Mouse (Mus musculus) neural tube, embryonic 10.5 days (tissue): Measurements from ENCODE around the gene Hgfac.

ENCODE experiments used
- DNase-seq: peaks from one replicate; pipeline ENCODE4 v3.0.0-alpha.2; 2017; ENCODE audit warnings: low spot score; ENCODE audit errors: extremely low spot score

Gene Hgfac

DNA sequence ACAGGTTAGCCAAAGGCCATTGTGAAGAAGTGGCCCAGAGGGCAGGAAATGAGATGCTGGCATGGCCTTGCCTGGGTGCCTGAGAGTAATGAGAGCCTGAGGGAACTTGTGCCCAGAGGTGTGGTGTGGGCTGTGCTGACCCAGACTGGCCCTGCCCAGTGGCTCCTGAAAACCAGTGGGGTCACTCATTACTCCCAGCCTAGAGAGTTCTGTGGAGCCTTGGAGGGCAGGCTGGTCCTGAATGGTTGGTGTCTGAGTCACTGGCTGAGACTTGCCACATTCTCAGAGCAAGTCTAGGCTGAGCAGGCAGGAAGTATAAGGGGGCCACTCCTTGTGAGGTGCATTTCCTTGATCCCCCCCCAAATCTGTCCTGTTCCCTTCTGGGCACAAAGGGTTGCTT lies 3.9 kb upstream of the Hgfac start:
- no peak for DNase-seq

DNA sequence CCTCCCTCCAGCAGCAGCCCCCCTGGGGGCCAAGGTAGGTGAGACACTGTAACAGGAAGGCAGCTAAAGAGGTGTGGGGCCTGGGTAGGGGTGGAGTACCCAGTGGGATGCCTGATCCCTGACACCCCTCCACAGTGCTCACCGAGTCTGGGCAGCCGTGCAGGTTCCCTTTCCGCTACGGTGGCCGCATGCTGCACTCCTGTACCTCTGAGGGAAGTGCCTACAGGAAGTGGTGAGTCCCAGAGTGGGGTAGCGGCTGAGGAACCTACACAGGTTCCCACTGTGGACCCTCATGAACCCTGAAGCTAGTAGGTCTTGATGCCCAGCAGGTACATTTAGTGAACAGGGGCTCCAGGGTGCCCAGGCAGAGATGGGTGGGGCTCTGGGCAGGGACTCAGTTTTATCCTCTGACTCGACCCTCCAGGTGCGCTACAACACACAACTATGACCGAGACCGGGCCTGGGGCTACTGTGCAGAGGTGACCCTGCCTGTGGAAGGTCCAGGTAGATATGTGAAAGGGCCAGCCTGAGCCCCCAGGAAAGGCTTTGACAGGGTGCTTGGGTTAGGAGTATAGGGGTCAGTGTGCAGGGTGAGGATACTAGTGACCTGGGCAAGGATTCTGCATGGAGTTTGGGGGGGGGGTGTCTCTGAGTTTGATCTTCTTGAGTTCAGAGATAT lies 1.3 kb downstream of the Hgfac start:
- no peak for DNase-seq

DNA sequence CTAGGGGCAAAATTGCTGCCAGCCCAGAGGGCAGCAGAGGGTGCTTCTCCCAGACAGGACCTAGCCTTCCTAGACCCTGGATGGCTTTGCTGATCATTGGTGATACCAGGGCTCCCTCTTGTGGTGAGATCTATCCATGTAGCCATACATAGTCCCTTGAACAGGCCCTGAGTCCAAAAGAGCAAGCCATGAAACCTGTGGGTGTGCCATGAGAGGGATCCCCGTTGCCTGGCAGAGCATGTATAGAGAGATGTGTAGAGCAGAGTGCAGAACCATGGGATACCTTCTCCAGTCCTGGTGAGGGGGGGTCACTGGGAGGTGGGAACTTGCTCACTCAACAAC lies 1.8 kb downstream of the Hgfac start:
- DNase-seq: peak; percentile 69

DNA sequence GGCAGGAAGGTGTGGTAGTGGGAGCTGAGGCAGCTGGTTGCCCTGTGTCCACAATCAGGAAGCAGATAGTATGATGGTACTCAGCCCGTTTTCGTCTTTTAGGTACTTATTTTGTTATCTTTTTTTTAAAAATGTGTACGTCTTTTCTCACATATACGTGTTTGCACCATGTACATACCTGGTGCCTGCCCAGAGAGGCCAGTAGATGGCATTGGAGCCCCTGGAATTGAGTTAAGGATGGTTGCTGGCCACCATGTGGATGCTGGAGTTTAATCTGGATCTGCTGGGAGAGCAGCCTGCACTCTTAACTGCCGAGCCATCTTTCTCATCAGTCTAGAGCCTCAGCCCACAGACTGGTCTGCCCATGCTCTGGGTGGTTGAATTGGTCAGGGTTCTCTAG lies 9.2 kb downstream of the Hgfac start:
- DNase-seq: no peak

DNA sequence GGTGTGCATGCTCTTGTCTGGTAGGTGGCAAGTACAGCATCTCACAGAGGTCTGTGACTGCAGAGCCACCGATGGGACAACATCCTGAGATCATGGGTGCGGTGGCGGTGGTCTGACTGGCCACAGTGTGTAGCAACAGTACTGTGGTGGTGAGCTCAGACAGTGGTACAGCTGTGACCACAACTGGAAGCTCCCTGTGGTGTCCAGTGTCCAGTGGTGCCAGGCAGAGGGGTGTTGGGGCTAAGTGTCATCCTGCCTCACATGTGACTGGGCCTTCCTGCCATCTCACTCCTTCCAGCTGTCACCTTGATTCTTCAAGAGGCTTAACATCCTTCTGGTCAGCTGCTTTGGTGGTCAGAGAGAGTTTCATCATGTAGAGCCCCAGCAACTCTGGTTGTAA lies 13.3 kb downstream of the Hgfac start:
- DNase-seq: no peak

DNA sequence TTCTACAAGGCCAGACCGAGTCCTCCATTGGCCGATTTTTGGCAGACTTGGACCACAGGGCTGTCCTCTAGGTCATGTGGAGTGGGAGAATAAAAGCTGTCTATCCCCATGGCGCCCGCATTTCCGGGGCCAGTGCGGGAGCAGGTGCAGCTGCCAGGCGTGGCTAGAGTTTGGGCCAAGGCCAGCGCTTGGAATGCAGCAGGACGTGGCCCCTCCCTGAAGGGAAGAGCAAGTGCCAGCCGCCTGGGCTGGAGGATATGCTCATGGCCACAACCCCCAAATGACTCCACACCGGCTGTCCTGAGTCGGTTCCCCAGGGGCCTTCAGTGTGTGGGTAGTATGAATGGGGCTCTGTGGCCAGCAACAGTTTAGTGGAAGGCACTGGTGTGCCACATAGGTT lies 13.8 kb downstream of the Hgfac start:
- DNase-seq: no peak

DNA sequence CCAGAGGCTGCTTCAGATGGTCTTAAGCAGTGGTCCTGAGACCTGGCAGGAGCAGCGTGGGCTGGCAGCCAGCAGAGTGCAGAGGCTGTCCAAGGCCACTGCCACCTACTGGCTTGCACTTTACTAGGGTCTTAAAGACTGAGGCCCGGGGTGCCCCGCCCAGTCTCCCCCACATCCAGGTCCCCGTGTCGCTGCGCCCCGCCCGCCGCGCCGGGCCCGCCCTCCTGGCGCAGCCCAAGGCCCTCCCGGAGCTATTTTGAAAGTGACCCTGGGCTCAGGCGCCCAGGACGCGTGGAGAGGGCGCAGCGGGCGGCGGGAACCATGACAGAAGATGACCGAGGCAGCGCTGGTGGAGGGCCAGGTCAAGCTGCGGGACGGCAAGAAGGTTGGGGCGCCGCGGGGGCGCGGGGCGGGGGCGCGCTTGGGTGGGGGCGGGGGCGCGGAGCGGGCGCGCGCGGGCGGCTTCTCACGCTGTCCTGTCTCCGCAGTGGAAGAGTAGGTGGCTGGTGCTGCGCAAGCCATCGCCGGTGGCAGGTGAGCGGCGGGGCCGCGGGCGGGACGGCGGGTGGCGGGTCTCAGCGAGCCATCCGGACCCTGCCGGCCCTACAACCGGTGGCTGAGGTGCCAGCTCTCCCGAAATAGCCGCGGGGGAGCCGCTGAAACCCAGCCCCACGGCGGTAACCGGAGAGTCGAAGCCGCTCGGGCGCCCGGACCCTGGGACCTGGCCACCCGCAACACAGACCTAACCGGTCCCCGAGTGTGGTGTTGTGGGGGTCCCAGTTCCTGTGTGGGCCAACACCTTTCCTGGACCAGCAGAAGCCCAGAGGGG lies 15.5 kb downstream of the Hgfac start, which contains the start of gene Dok7:
Gene Dok7 (plus strand): TSS at position 163 of the 829 bp plus-strand sequence.
- peak; percentile 53 for DNase-seq

DNA sequence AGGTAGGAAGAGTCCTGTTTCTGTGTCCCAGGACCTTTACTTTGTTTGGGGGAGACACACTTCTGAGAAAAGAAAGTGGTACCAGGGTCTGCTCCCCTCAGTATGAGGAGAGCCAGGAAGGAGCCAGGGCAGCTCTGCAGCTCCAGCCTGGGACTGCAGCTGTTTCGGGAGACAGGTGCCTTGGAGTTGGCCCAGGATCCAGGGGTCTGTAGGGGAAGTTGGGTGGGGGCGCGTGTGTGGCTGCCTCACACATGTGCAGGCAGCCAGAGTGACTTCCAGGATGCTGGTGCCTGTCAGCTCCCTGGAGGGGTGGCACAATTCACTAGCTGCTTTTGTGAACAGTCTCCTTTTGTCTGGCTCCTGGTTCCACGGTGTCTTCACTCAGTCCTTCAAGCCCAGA lies 16.3 kb downstream of the Hgfac start:
- no peak for DNase-seq

DNA sequence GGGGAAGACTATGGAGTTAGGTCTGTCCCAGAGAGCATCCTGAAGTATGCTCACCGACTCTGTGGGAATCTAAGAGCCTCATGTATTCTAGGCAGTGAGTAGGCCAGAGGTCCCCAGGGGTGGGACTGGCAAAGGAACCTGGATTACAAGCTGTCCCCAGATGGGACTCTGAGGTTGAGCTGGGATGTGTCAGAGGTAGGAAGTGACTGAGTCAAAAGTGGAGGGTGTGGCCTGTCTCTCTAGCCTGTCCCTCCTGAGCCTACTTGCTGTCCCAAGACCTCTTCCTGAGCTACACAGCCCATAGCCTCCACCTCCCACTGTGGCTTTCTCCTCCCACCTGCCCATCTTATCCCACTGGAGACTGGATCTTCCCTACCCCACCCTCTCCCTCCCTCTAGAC lies 16.9 kb downstream of the Hgfac start:
- no peak for DNase-seq

DNA sequence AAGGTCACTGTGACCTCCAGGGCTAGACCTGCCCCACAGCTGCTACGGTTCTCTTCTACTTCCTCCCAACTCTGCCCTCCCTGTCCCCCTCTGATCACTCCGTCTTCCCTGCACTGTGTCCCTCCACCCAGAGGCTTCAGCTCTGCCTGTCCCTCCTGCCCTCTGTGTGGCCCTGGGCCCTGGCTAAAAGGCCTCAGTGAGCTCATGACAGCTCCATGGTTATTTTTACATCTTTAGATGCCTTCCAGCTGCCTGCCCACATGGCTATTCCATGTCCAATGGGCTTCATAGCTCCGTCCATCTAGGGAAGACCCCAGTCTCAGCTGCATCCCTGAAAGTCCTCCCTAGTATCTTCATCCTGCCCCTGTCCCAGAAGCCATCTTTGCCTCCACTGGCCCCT lies 18.8 kb downstream of the Hgfac start:
- DNase-seq: no peak

DNA sequence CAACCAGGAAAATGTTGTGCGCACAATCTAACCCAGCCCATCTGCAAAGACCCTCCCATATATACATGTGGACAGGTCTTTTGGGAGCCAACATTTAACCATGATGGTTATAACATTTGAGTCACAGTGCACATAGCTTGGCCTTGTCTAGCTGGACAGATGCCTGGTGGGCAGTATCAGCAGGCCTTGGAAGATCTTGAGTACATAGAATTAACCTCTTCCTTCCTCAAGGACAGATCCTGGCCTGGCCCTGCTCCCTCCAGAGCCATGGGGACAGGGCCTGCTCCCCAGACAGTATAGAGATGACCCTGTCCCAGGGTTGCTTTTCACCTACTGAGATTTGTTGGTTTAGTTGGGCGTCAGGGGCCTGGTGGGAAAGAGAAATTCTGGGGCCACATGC lies 28.5 kb downstream of the Hgfac start:
- DNase-seq: no peak

DNA sequence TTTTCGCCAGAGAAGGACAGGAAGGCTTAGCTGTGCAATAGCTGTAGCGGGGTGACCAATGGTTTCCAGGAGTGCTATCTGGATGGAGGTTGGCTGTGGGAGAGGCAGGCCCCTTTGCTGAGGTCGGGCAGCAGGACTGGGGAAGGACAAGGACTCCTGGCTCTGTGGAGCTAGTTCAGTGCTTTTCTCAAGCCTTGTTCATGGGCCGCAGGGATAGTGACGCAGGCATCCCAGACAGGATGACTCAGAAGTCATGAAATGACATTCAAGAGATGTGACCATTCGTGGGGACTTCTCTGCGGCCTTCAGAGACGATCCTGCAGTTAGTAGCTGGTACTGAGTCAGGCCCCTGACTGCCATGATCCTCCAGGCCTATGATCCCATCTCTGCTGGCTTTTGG lies 29.0 kb downstream of the Hgfac start:
- no peak for DNase-seq

DNA sequence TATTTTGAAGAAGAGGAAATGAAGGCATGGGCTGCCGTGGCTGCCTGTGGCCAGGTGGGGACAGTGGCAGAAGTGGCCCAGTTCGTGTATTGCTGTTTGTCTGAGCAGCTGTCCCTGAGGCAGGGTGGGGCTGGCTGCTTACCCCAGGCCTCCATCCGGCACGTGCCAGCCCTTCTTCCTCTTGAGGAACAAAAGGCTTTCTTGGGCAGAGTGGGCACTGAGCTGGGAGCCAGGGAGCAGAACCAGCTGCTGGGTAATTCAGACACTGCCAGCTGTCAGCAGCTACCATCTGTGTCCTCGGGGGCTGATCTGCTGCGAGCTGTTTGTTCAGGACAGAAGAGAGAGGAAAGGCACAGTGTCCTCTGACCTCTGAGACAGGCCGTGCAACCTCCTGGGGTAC lies 29.6 kb downstream of the Hgfac start:
- no peak for DNase-seq

DNA sequence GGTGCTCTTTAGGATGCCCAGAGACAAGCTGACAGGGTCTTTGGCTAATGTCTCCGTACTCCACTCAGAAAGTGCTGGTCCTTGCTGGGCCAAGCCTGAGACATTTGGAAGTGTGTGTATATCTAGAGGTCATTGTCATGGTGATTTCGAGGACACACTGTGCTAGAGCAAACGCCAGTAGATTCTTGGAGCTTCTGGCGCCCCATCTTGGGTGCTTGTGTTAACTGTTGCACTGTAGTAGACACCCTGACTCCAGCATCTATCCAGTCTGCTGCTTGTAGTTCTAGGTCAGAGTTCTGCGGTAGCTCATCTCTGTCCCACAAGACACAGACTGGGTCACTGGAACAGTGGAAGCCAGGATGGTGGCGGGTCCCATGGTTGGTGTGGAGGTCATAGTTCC lies 30.5 kb downstream of the Hgfac start:
- no peak for DNase-seq

DNA sequence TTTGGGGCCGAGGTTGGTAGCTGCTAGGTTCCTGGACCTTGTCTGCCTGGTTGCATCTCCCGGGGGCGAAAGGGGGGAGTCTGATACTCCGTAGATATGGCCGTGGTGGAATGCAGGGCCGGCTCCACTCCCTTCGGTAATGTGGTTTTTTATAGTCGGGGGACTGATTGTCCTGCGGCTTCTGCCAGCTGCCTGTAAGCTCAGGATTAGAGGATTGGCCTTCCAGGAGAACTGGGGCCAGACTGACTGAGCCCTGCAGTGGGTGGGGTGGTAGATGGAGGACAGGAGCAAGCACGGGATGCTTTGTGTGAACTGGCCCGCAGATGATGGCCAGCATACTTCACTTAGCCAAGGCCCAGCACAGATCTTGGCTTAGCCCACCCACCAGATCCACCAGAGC lies 31.9 kb downstream of the Hgfac start:
- no peak for DNase-seq

DNA sequence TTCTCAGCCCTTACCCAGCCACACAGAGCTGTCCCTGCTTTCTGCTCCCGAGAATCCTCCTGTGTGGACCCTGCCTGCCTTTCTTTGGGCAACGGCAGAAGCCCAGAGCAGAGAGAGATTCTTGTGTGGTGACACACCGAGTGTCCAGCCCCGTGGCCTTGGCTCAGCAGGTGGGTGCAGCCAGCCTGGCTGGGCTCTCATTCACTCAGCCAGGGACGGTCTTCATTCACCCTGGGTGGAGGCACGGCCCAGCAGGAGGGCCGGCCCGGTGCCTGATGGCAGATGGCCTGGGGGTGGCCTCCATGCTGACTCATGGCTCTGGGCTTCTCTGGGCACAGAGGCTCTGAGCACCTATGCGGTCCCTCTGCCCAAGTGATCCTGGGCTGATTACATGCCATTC lies 32.7 kb downstream of the Hgfac start:
- no peak for DNase-seq

DNA sequence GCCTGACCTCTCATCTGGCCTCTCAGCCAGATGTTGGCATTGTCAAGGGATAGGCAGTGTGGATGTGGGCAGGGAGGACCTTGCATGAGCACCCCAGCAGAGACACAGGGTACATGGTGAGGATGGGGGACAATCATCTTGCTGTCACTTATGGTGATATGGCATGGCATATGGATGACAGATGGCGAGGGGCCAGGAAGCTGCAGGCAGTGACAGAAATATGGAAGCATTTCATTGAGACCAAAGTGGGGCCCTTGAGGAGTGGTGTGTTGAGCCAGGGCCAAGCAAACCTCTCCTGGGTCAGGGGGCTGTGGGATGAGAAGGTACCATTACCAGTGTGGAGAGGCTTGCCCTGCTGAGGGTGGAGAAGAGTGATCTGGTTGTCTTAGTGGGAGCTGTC lies 35.1 kb downstream of the Hgfac start:
- no peak for DNase-seq

DNA sequence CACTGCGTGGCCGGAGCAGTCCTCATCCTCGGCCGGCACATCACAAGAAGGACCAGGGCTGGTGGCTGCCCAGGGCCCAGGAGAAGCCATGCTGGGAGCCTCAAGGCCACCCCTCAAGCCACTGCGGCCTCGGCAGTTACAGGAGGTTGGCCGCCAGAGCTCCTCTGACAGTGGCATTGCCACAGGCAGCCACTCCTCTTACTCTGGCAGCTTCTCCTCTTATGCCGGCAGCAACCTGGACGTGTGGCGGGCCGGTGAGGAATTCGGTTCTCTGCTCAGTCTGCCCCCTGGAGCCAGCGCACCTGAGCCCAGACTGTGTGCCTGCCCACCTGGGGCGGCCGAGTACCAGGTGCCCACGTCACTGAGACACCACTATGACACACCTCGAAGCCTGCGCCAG lies 37.8 kb downstream of the Hgfac start:
- no peak for DNase-seq

DNA sequence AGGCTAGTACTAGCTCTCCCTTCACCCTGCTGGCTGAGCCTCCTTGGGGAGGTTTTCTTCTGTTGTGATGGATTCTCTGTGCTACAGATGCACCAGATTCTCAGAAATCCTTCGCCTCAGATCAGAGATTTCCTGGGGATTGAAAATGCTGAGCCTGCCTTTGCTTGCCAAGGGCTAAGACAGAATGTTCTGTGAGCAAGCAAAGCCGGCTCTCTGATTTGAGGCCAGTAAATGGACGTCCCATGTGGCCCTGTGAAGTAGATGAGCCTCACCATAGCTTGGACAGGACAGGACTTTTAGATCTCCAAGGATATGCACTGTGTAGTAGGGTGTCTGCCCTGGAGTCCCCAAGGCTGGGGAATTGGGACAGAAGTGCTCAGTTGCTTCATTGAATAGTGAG lies 43.6 kb downstream of the Hgfac start:
- no peak for DNase-seq

DNA sequence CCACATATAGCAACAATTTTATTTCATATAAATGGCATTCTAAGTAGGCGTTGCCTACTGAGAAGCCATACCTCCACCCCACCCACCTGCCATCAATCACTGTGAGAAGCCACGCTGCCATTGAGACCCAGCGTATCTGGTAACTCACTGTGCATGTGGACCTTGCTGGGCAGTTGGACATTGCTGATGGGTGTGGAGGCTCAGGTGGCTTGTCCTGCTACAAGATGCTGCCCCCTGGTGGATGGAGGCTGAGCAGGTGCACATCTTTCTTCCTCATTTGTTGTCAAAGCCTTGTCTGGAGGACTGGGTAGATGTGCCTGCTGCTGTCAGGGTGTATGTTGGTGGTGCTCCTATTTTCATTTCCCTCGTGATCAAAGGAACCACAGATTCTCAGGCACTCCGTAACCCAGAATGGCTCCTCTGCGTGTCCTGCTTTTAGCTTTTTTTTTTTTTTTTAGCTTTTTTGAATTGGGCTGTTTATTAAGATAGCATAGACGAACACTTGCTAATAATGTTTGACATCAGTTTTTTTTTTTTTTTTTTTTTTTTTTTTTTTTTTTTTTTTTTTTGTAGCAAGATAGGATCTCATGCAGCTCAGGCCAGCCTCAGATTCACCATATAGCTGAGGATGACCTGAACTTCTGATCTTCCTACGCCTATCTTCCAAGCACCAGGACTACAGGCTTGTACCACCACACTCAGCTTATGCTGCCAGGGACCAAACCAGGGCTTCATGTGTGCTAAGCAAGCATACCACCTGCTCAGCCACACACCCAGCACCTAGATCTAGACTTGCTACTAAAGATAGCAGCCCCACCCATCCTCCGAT lies 47.7 kb downstream of the Hgfac start:
- peak; percentile 57 for DNase-seq

DNA sequence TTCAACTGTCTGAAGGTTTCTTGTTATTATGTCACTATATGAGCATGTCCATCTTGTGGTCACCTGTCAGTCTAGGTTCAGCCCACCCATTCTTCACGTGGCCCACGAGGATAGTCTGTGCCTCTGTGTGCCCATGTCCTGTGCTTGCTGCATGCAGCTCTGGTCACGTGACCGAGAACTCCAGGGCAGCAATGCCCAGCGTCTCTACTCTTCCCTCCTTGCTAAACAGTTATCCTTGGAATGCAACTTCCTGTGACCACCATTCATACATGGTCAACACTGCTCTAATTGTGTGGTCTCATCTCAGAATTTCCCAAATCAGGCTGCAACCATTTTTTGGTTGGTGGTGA lies 48.3 kb downstream of the Hgfac start:
- DNase-seq: no peak

DNA sequence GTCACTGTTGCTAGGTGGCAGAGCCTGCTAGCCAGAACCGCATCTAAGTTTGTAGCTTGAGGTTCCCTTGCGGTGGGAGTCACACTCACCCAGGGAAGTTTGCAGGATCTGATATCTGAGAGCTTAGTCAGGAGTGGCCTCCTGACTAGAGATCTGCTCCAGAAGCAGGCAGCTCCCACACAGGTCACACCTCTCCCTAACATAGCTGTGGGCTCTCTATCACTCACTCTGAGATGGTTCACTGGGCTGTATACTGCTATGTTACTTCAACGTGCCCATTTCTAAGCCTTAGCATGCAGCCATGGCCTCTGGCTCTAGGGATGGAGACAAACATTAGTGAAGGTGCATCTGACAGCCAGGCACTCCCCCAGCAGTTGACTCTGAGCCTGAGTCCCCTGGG lies 50.3 kb downstream of the Hgfac start:
- DNase-seq: no peak
